Mouse (Mus musculus) right cerebral cortex, postnatal 14 days (tissue): ENCODE measurements around the gene Zmiz1.

Source experiments
- DNase-seq: peaks from one replicate; pipeline ENCODE4 v3.0.0; 2022

Gene Zmiz1

DNA sequence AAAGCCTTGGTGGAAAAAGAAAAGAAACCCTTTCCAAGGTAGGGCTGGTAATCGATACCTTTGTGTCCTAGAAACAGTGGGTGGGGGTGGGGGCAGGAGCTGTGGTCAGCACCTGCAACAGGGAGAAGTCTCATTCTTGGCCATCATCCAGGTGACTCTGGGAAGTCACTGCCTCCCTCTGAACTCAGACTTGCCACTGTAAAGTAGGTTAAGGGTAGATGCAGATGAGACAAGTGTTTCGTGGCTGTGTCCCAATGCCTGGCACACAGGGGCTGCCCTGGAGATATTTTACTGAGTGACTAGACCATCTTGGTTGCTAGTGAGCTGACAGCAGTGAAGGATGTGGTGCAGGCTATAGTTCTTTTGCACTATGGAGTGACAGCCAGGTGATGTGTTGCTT lies 79.5 kb downstream of the Zmiz1 start:
- no peak for DNase-seq

DNA sequence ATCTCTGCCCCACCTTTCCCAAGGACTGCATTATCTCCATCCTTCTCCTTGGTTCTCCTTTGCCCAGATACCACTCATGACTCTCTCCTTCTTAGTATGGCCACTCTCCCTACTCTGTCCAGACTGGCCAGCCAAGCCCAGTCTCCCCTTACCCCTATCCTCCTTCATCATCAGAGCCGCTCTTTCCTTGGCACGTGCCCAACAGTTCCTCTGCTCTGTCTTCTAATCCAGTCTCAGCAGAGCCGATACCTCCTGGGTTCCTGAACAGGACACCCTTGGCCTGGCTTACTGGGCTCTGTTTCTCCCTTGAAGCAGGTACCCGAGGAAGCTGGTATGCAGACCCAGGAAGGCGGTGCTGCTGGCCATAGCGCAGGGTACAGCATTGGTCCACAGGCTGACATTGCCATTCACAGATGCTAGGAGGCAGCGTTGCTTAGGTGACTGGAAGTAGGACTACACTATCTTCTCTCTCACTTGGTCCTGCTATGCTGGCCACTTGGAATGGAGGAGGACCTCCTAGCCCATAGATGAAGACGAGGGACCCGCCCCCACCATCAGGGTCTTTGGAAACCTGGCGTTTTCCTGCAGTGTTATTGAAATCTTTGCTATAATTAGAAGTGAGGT lies 80.6 kb downstream of the Zmiz1 start:
- no peak for DNase-seq

DNA sequence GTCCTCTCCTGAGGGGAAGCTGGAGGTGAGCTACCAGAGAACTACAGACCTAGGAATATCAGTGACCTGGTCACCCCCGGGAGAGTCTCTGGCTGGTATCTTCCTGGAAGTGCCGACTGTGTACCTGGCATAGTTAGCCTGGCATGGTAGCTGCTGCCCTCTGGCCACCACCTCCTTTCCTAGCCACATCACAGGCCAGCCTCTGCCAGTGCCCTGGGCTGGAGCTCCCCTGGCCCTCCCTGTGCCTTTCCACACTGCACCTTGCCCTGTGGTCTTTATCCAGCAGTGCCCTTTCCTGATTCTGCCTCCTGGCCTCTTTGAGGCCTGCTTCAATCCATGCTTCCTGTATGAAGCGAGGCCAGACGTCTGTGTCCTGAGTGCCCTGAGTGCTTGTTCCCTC lies 81.2 kb downstream of the Zmiz1 start:
- no peak for DNase-seq

DNA sequence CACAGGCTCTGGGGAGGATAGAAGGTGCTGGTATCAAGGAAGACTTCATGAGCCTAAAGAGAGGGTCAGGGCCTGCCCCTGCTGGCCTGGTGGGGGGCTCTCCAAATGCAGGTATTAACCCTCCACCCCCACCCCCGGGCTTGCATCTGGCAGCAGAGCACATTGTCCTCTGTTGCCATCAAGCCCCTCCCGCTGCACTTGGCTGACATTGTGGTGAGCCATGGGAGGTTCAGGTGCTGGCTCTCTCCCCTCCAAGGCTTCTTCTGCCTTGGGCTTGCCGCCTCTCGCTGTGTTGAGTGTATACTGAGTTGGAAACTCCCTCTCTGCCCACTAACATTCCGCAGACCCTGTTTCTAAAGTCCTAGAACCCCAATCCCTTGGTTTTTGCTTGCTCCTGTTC lies 82.2 kb downstream of the Zmiz1 start:
- no peak for DNase-seq

DNA sequence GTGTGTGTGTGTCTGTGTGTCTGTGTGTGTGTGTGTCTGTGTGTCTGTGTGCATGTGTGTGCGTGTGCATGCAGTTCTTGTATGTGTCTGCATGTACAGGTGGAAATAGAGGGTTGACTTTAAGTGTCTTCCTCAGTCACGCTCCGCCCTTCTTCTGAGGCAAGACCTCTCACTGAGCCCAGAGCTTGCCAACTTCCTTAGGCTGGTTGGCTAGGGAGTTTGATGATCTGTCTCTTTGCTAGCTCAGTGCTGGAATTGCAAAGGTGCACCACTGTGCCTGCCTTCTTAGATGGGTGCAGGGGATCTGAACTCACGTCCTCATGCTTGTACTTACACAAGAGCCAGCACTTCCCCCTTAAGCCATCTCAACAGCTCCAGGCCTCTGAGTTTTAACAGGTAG lies 84.1 kb downstream of the Zmiz1 start:
- no peak for DNase-seq

DNA sequence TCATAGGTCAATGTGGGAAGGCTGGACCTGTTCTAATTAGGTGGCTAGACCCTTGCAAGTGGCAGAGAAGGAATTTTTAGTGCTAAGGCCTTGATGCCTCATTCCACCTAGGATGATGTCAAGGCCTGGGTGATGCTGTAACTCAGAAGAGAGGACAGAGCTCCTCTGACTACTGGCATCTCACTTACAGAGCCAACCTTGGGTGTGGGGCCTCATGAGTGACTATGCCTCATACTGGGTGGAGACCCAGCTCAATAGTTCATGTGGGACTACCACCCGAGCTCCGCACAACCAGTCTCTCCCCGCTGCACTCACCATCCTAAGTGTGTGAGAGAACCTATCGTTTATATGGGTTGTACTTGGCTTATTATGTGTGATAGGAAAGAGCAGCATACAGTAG lies 84.9 kb downstream of the Zmiz1 start:
- DNase-seq, result no peak

DNA sequence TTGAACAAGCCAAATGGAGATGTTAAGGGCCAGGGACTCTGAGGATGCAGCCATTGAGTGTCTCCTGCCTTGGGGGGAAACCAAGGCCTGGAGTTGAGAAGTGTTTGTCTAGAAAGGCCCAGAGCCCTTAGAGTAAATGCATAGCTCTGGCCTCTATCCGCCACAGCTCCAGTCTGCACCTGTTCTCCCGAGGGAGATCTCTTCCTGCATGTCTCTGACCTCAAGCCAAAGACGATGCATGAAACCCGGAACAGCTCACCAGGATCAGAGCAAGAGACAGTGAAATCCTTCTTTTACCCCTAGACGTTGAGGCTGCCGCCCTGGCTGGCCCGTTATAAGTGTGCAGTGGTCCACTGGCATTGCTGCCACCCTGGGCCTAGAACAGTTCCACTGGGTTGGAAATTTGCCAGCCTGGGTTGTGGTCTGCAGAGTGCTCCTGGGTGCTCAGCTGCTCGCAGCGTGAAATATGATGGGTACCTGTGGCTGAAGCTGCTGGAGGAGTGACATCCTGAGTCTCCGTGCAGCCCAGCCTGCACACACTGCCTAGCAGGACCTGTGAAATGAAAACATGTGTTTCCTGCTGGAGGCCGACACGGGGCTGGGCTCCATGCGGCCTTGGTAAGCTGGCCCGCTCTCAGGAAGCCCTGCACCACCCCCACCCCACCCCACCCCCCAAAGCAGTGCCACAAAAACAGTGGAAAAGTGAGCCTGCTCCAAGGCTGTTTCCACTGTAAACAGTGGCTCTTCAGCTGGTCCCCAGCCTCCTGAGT lies 88.1 kb downstream of the Zmiz1 start:
- no peak for DNase-seq

DNA sequence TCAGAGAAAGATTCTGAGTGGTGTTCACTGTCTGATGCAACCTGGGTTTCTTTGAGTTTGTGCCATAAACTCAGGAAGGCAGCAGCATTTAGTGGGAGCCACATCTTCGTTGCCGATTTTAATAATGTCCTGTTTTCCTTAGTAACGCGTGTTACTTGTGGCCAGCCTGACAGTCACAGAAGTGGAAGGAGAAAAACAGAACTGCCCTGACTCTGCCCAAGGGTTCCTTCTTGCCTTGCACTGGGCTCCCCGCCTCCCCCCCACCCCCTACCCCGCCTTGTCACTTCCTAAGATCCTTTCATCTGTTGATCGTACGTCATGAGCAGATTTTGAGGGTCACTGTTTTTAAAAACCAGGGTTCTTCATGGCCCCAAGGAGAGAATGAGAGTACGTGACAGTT lies 88.9 kb downstream of the Zmiz1 start:
- no peak for DNase-seq

DNA sequence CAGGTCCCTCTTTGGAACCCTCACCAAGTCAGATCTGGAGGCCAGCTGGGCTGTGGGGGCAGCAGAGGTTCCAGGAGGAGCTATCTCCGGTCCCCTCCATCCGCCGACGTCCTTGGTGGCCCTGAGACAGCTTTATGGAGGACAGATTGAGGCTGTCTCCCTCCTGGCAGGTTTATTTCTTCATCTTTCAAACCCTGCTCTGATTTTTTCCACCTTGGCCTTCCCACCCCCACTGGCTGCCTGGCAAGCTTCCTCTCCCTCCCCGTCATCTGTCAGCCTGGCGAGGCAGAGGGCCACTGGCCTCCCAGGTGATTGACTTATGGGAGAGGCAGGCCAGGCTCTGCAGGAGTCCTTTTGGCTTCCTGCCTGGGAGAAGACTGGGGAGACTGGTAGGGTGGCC lies 89.7 kb downstream of the Zmiz1 start:
- no peak for DNase-seq

DNA sequence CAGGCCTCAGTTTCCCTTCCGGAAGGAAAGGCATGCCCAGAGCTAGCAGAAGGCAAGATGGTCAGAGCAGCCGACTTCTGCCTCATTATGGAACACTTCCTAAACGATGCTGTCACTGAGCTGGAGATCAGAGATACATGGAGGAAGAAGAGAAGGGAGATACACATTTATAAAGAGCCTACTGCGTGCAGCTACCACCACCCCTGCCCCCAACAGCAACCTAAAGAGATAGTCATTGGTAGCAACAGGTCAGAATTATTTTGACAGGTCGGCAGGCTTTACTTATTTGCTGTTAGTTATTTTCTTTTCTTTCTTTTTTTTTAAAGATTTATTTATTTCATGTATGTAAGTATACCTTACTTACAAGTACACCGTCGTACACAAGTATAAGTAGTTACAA lies 90.1 kb downstream of the Zmiz1 start:
- DNase-seq, result no peak

DNA sequence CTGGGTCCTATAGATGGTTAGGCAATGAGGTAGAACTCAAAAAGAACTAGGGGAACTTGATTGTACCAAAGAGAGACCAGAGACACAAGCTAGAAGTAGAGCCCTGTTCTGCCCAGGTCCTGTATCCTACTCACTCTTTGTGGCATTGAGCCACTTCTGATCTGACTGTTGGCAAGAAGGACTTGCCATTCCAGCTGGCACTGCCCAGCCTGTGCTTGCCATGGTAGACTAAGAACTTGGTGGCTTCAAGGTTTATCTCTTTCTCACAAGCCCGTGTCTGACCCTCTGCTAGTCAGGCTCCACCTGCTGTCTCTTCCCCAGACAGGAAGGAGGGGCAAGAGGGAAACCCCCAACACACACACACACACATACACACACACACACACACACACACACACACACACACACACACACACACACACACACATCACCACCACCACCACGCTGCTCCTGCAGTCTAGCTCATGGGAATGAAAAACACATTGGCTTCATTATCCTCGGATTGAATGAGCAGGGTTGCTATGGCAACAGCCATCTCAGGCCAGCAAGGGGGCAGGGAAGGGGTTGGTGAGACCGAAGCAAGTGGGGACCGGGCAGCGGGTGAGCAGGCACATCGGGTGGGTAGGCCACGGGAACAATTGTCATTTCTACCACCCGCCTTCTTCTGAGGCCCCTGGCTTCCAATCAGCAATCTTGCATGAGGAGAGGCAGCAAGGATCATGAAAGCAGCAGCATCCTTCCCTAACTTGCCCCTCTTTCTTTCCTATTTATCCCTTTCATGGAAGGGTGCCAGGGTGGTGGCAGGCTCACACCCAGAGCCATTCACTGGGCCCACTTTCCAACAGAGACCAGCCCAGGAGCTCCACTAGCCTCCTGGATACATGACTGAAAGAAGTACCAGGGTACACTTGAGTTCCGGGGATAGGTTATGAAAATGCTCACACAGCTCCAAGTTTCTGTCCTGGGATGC lies 91.2 kb downstream of the Zmiz1 start:
- DNase-seq, result peak; percentile 57

DNA sequence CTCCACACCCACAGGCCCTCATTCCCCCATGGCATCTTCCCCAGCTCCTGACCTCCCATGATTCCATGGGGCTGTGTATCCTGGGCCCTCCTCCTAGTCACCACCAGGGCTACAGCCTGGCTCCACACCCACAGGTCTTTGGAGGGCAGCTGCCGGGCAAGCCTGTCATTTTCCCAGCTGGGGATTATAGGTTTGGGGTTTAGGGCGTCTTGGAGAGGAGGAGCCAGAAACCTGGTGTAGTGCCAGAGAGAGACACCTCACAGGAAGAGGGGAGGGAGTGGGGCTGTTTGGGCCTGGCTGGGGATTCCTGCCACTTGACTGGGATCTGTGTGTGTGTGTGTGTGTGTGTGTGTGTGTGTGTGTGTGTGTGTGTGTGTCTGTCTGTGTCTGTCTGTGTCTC lies 92.7 kb downstream of the Zmiz1 start:
- no peak for DNase-seq

DNA sequence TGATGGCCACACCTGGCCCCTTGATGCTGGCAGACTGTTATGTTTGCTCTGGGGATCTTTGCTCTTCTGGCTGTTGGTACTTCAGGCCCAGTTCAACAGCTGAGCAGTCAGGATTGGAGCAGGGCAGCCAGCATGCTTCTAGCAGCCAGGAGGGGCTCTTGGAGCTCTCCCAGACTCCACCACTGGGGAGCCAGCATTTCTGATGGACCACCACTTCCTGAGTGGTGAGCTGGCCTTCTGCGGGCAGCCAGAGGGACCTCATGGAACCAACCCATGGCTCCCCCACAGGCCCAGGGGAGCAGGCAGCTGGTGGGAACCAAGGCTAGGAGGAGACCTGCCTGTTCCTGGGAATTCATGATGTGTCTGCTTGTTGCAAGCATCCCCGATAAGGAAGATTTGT lies 94.4 kb downstream of the Zmiz1 start:
- no peak for DNase-seq

DNA sequence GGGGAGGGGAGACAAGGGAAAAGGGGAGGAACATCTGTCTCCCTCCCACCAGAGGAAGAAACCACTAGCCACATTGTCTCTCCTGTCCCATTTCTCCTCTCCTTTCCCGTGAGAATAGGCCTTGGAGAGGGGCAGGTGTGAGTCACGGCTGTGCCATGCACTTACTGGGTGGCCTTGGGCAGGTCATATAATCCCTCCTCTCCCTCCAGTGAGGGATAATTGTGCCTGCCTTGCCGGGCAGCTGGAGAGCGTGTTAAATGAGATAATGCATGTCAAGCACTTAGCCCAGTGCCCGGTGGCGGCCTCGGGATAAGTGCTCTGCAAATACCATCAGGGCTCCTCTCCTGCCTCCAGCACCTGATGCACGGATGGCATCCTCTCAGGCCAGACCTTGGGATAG lies 95.8 kb downstream of the Zmiz1 start:
- no peak for DNase-seq

DNA sequence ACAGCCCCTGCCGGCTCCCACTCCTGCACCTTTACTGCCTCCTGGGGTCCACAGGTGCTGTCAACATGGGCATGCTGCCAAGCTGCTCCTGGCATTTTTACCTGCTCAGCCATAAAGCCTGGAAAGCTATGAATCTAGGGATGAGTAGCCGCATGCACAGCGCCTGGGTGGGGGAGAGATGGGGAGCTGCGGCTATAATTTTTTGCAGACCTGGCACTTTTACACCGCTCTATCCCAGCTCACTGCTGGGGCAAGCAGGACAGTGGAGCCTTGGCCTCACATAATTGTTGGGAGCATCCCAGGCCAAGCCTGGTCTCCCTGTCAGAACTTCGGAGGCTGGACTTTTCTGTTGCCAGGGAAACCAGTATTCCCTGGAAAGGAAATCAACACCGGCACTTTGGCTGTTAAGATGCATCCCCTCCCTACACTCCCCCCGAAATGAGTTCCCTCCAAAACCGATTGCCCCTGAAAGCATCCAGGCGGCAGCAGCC lies 96.4 kb downstream of the Zmiz1 start:
- DNase-seq, result no peak

DNA sequence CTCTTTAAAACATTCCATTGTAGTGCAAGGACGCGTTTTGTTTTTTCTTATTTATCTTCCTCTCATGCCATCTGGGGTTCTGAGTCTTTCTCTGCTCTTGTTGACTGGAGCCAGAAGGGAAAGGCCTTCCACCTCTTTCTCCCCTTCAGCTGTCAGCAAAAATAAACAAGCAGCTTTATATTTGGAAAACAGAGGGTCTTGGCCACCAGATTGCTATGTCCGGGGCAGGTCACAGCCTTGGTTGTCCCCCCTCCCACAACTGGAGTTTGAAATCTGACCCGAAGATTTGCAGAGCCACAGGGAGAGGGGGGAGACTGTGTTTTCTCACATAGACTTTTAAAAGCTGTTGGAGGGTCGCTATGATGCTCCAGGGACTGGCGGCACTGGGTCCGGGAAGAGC lies 96.9 kb downstream of the Zmiz1 start:
- DNase-seq, result no peak

DNA sequence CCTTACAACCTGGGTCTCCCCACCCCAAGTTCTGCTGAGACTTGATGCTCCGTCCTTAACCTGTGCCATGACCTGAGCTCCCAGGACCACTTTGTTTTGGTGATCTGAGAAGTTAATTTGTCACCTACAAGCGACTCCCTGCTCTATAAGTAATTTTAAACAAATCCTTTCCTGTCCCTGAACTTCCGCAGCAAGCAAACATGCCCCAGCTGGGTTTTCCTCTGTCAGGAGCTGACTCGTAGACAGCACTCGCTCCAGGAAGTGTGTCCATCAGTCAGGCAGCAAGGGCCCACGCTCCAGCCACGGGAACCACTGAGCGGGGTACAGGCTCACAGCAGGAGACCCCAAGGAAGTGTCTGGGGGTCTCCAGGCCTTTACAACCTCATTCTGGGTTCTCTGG lies 98.0 kb downstream of the Zmiz1 start:
- no peak for DNase-seq

DNA sequence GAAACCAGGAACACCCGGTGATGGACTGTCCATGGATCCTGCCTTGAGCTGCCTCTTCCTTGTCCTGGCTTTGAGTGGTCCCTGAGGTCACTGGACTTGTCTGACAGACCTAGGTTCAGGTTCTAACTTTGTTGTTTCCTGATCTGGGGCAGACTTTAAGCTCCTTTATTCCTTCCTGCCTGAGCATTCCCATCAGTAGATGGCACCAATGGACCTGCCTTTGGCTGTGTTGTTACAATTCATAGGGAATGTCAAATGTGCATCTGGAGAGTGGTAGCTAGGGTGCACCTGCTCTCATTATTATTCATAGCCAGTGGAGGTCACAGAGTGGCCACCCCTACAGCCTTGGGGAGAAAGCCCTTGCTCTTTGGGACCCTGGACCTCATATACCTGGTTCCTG lies 99.5 kb downstream of the Zmiz1 start:
- DNase-seq, result no peak

DNA sequence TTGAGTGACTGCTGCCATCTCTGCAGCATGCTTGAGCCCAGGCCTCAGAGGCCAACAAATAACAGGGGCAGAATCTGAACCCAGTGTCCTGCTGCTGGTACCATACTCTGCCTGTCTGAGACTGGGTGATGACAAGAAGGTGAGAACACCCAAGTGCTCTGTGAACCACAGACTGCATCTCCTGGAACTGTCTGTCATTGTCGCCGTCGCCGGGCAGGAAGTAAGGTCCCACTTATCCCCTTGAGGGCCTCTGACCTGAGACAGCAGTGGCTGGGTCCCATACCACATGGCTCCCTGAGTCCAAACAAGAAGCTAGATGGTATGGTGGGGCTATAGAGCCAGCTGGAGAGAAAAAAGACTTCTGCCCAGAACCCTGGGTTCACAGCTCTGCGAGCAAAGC lies 100.9 kb downstream of the Zmiz1 start:
- DNase-seq, result no peak

DNA sequence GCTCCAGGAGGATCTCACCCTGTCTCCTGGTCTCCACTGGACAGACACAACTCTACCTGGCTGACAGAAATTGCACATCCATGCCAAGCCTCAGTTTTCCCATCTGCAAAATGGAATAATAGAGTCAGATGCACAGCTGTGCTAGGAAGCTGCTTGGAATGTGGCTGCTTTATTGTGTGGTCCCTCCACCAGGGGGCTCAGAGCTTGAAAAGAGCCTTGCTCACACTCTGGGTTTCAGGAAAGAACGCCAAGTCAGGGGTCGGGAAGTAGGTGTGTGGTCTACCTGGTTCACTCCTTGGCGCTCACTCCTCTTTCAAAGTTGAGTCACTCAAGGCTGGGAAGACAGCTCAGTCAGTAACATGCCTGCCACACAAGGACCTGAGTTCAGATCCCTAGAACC lies 101.9 kb downstream of the Zmiz1 start:
- DNase-seq, result no peak

DNA sequence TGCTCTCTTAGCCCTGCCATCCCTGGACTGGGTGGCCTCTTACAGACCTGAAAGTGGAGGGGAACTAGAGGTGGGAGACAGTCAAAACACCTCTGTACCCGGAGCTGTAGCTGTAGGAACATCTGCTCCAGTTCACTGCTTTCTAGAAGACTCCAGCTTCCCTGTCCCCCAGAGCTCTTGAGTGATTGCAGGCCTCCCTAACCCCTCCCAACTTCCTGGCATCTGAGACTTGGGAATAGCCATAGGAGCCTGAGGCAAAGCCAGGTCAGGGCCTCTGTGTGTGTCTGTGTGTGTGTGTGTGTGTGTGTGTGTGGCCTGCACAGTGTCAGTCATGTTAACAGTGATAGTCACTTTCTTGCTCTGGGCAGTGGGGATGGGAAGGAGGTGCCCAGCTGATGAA lies 102.7 kb downstream of the Zmiz1 start:
- no peak for DNase-seq

DNA sequence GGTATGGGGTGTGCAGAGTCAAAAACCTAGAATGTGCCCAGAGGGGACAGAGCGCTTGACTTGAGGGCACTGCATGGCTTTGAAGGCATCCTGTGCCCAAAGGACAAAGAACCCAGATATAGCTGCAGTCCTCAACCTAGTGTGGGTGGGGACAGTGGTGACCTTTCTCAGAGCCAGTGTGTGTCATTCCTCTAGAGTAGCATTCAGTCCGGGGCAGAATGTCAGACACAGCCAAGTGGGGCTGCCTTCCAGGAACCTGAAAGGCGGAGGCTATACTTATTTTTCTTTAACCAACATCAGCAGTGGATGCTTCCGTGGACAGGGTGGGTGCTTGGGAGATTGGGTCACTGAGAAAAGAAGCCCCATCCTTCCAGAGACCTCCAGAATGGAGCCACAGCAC lies 103.5 kb downstream of the Zmiz1 start:
- no peak for DNase-seq

DNA sequence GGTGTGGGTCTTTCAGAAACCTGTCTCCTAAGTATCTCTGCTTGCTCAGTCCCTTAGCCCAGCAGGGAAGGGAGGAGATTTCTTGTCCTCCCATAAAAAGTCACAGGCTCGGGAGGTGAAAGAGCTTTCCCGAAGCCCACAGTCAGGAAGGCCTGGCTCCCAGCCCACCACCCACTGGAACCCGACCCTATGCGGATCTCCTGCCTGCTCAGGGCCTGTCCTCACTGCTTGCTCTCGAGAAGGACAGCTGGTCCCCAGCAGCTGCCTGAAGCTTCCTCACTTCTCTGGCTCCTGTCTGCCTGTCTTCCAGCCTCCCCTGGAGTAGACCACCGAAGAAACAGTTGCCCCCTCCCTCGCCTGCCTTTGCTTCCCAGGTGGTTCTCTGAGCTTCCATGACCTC lies 103.9 kb downstream of the Zmiz1 start:
- no peak for DNase-seq

DNA sequence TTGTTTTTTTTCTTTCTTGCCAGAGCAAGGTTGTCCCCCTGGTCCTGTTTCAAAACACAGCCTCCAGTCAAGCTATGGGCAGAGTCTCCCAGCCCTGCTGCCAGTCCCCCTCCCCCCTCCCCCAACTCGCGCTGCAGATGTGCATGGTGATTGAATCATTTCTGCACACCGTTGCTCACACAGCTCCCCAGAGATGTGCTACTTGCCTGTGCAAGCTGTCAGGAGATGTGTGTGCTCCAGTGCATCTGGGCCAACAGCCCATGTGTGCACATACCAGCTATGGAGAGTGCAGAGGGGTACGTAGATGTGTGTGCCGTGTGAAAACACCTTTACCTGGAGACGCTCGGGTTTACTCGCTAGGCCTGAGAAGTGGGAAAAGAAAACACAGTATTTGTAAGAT lies 105.6 kb downstream of the Zmiz1 start:
- DNase-seq, result no peak
